ENCODE assay signal across 17 mouse cellular contexts in the genomic region with DNA sequence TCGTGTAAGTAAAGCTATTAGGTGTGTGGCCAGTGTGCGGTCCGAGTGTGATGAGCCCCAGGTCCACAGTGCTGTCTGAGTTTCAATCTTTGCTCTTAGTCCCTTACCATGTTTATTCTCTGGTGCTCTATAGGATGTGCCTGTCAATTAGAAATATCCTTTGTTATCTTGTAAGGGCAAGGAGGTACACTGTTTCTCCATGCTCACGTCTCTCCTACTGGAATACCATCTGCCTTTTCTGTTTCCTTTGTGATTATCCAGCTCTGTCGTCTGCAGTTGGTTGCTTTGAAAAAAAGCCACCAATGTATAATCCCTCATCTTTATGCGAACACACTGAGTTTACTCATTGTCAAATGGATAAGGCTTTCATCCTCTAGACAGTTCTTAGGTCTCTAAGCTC.
"Had no signal": no experiment of that assay in that cellular context is flagged by ENCODE, and none has a peak within 500 bp of the region (broad histone marks: within the 10 kb centered on the region; RNA-seq: fewer than 3 reads in every experiment).

No protein-coding gene starts in this region.

- H3K27me3 ChIP-seq: liver, embryonic 13.5 days; neural tube, embryonic 13.5 days; stomach, embryonic 15.5 days had no signal

- H3K27ac ChIP-seq: left cerebral cortex, adult 2 months; liver, embryonic 13.5 days; stomach, embryonic 15.5 days had no signal

- H3K36me3 ChIP-seq: liver, embryonic 13.5 days; neural tube, embryonic 13.5 days; stomach, embryonic 15.5 days had no signal

- H3K4me1 ChIP-seq: liver, embryonic 13.5 days; stomach, embryonic 15.5 days had no signal

- DNase-seq: kidney, adult 18-20 months; kidney, postnatal 10 days; kidney, postnatal 36 days; layer of hippocampus, postnatal 36 days; liver, embryonic 13.5 days; lung, adult 2 months; lung, postnatal 14 days; lung, postnatal 4 days; right cerebral cortex, postnatal 25 days; spleen, adult 18-20 months; thymus, postnatal 25 days had no signal

- ATAC-seq: inflammation-experienced regulatory T-cells, adult 6 months; intestine, embryonic 16.5 days had no signal

- H3K9me3 ChIP-seq: liver, embryonic 13.5 days; neural tube, embryonic 13.5 days; stomach, embryonic 15.5 days had no signal

- H3K4me3 ChIP-seq: left cerebral cortex, adult 2 months; liver, embryonic 13.5 days; myocyte; neural tube, embryonic 13.5 days; stomach, embryonic 15.5 days had no signal

- H3K9ac ChIP-seq: liver, embryonic 13.5 days; neural tube, embryonic 13.5 days; stomach, embryonic 15.5 days had no signal

- H3K4me2 ChIP-seq: liver, embryonic 13.5 days; neural tube, embryonic 13.5 days; stomach, embryonic 15.5 days had no signal
